Mouse (Mus musculus) bone marrow macrophage, adult 2 months (primary cell): ENCODE measurements around the gene Kantr.

Source experiments
- CTCF ChIP-seq: IDR thresholded peaks from 2 replicates; pipeline ENCODE4 v1.5.1; 2012; ENCODE audit warnings: low read depth, mild to moderate bottlenecking, low read length, moderate library complexity
- POLR2A ChIP-seq: IDR thresholded peaks from 2 replicates; pipeline ENCODE4 v1.6.1; 2012; ENCODE audit warnings: mild to moderate bottlenecking, low read depth, low read length, borderline replicate concordance

GRCm38 (mm10) chrX:152366418-152366817 lies 39.1 kb upstream of the Kantr start:
- TF ChIP-seq CTCF = no peak
- no peak for TF ChIP-seq POLR2A
